Mouse (Mus musculus) midbrain, embryonic 12.5 days (tissue): ENCODE measurements at regions not wholly inside any gene's neighbourhood (a gene's known extent, or its start where the extent isn't known, plus 50 kb on each side); places are given as distances from the start of the nearest gene placed in this dataset.

ENCODE experiments used
- ATAC-seq: fragments of 200-750 bp; cut with Nextera tagmentation; 2 replicates; pipeline ENCODE4 v1.8.0; 2017; ENCODE audit warnings: low read depth, moderate TSS enrichment, moderate library complexity; ENCODE audit not compliant: low FRiP score
- H3K27ac ChIP-seq: fragments of 300-500 bp; sonication (generic); replicated peaks from 2 replicates; pipeline ENCODE4 v1.5.1; 2016; ENCODE audit warnings: mild to moderate bottlenecking
- H3K27me3 ChIP-seq: fragments of 300-500 bp; sonication (generic); 2 replicates; pipeline ENCODE4 v1.6.1; 2016; ENCODE audit warnings: mild to moderate bottlenecking
- H3K36me3 ChIP-seq: fragments of 300-500 bp; sonication (generic); 2 replicates; pipeline ENCODE4 v1.6.1; 2016
- H3K4me1 ChIP-seq: fragments of 300-500 bp; sonication (generic); 2 replicates; pipeline ENCODE4 v1.6.1; 2016
- H3K4me2 ChIP-seq: fragments of 300-500 bp; sonication (generic); replicated peaks from 2 replicates; pipeline ENCODE4 v1.6.1; 2016; ENCODE audit warnings: mild to moderate bottlenecking, moderate library complexity
- H3K4me3 ChIP-seq: fragments of 300-500 bp; sonication (generic); 2 replicates; pipeline ENCODE4 v1.5.1; 2016; ENCODE audit warnings: mild to moderate bottlenecking
- H3K9ac ChIP-seq: fragments of 300-500 bp; sonication (generic); replicated peaks from 2 replicates; pipeline ENCODE4 v1.6.1; 2016; ENCODE audit warnings: mild to moderate bottlenecking, moderate library complexity
- H3K9me3 ChIP-seq: fragments of 300-500 bp; sonication (generic); 2 replicates; pipeline ENCODE4 v1.6.1; 2016; ENCODE audit warnings: mild to moderate bottlenecking
- WGBS: fragments of 180-500 bp; shearing (Covaris S2); methylation state at CpG from one replicate; pipeline ENCODE4 v1.1.7; 2016; 5-methylcytosine and 5-hydroxymethylcytosine counted together

DNA sequence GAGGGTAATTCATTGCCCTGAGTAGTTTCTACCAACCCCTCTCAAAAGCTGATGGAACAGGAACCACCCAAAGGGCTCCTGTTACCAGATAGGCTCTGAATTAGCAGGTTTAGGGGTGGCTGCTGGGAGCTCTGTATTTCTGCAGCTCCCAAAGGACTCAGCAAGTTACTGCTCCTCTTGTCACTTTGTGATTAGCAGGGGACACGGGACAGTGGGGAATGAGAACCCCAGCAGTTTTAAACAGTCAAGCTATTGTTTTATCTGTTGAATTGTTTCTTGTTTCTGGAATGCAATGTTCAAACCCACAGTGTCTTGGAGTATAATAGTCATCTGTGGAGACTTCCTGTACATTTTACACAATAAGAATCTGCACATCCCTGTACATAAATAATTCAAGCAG is 90.4 kb upstream of the Clnk start:
- Histone ChIP-seq H3K9me3 (no peaks in the 10 kb centered on the region), H3K36me3 (no peaks in the 10 kb centered on the region), H3K9ac (no peak overlapping the region), H3K4me2 (no peak overlapping the region), H3K4me3 (no peak overlapping the region), H3K27ac (no peak overlapping the region), H3K4me1 (no peaks in the 10 kb centered on the region), H3K27me3 (no peaks in the 10 kb centered on the region)
- no peak for ATAC-seq
- 69% methylated on average over 1 of the region's 1 CpGs for WGBS

DNA sequence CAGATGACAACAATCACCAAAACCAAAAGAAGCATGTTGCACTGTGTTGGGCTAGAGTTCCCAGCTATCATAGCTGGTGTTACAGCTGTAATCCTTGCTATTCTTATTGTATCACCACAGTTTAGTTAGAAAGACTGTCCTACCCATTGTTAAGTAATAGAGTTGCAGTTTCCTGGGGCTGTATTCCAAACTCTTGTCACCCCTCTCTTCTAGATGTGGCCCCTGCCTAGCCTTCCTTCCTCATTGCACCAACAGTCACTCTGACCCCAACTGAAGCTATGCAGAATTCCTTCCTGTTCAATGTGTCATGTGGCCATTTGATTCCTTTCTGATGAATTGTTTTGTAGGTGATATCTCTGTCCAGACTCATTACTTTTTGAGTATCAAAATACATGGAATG is 87.8 kb upstream of the Clnk start:
- H3K27ac ChIP-seq = no peak overlapping the region
- H3K9ac ChIP-seq = no peak overlapping the region
- no peak overlapping the region for H3K4me2 ChIP-seq
- no peak overlapping the region for H3K4me3 ChIP-seq
- no peak for ATAC-seq
- H3K4me1 ChIP-seq = no peaks in the 10 kb centered on the region
- H3K27me3 ChIP-seq = no peaks in the 10 kb centered on the region
- no peaks in the 10 kb centered on the region for H3K36me3 ChIP-seq
- H3K9me3 ChIP-seq = no peaks in the 10 kb centered on the region

DNA sequence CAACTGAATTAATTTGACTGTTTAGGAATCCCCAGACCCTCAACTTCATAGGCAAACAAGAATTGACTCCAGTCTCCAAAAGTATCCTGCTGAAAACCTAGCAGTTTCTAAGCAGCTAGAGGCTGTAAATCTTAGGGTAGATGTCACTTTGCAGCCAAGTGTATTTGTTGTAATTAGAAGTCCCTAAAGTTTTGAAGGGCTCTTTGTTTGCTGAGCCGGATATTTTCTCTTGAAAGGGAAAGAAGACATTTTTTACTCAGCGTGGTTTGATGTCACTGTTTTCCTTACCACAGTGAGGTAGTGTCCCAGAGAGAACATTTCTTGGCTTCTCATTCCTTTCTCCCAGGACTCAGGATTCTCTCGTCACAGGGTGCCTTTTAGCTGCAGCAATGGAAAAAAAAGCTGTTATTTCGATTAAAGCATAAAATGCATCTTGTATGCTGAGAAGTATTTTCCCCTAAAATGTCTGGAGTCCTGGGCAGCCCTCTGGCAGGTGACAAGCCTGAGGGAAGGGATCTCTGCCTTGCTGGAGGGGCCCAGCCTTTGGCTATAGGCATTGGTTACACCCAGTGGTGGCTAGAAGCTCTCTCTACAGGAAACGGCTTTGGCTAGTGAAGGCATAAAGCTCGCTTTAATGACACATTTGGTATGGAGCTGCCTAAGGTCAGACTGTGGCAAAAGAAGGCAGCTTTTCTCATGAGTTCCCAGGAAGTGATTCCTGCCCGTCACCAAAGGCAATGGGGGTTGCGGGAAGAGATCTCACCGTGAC is 74.1 kb upstream of the Clnk start:
- no peak overlapping the region for H3K9ac ChIP-seq
- no peaks in the 10 kb centered on the region for H3K27me3 ChIP-seq
- H3K36me3 ChIP-seq = no peaks in the 10 kb centered on the region
- no peaks in the 10 kb centered on the region for H3K4me1 ChIP-seq
- H3K4me3 ChIP-seq = no peak overlapping the region
- H3K27ac ChIP-seq = no peak overlapping the region
- H3K4me2 ChIP-seq = no peak overlapping the region
- ATAC-seq = no peak
- WGBS = 69% methylated on average over 9 of the region's 9 CpGs
- no peaks in the 10 kb centered on the region for H3K9me3 ChIP-seq

DNA sequence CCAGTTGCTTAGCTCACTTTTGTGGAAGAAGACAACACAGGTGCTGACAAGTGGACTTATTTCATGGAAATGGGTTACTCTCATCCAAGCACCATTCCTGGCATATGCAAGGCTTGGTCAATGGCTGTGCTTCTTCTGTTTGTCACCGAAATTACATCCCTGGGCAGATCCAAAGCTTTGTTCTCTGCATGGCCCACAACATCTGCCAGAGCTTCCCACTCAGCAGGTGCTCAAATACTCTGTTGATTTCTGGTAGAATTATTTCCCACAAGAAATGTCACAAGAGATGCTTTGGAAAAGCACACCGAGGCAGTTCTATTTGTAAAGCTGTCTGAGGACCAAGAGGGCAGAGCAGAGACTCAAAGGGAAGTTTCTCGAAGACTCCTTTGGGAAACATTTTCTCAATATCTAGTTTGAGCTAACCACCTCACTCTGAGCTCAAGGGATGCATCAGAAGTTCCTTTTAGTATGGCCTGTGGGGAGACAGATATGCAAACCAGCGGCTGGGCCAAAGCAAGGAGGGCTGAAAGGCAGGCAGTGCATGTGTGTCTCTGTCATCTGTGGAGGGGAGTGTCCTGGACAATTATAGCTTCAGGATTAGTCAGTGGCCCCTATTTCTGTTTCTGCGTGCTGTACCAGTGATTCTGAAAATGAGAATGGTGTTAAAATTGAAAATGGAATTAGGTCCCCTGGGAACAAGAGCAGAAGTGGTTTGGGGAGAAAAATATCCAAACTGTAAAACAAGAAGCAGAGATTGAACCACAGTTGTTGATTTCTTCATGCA is 69.5 kb upstream of the Clnk start:
- Histone ChIP-seq H3K9me3 (no peaks in the 10 kb centered on the region), H3K9ac (no peak overlapping the region), H3K4me2 (no peak overlapping the region), H3K4me3 (no peak overlapping the region), H3K36me3 (no peaks in the 10 kb centered on the region), H3K4me1 (no peaks in the 10 kb centered on the region), H3K27ac (no peak overlapping the region), H3K27me3 (no peaks in the 10 kb centered on the region)
- no peak for ATAC-seq
- WGBS = 80% methylated on average over 5 of the region's 5 CpGs

DNA sequence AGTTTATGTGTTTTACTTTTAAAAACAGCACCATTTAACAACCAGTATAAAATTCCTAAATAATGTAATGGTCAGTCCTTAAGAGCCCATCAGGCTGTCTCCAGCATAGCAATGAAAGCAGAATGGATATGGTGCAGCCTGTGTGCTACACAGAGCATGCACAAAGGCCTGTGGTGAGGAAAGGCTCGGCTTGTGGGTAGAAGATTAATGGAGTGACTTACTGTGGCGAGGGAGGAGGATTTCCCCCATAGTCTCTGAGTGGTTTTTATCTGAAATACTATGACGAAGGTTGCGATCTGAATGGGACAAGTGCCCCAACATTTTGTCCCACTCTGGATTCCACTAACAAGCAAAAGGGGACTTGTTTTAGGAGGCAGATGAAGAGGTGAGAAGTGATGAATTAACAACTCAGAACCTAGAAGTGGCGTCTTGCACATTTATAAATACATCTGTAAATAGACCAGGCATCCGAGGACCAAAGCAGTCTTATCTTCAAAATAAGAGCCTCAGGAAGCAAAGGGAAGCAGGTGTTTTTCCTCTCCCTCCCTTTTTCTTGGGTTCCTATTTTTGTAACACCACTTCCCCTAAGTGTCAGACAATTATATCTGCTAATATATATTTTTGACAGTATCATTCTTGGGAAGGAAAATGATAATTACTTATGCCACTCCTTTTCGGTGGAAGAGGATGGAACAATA is 55.9 kb upstream of the Clnk start:
- Histone ChIP-seq H3K9me3 (no peaks in the 10 kb centered on the region), H3K27ac (no peak overlapping the region), H3K4me2 (no peak overlapping the region), H3K36me3 (no peaks in the 10 kb centered on the region), H3K9ac (no peak overlapping the region), H3K4me3 (no peak overlapping the region), H3K27me3 (no peaks in the 10 kb centered on the region), H3K4me1 (no peaks in the 10 kb centered on the region)
- no peak for ATAC-seq
- 75% methylated on average over 7 of the region's 7 CpGs for WGBS

DNA sequence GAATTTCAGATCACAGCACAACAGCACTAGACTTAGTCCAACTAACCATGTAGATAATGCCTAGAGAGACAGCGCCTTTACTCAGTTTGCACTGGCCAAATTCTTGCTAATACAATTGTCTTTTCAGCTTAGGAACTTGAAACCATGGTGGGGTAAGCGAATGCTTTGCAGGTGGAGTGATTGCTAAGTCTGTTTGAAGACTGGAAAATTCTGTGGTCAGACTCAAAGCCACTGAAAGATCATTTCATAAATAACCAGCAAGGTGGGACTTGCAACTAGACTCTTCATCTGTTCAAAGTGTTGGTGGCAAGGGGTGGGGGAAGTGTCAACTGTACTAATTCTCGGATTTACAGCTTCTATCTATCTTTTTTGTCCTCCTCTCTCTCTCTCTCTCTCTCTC is 50.4 kb upstream of the Clnk start:
- Histone ChIP-seq H3K9me3 (no peaks in the 10 kb centered on the region), H3K4me1 (no peaks in the 10 kb centered on the region), H3K27me3 (no peaks in the 10 kb centered on the region), H3K4me3 (no peak overlapping the region), H3K36me3 (no peaks in the 10 kb centered on the region), H3K9ac (no peak overlapping the region), H3K27ac (no peak overlapping the region), H3K4me2 (no peak overlapping the region)
- 87% methylated on average over 3 of the region's 3 CpGs for WGBS
- ATAC-seq = no peak
